Mouse (Mus musculus) c-Kit-positive CD71-negative TER-119-negative erythroid progenitor cells, embryonic 14.5 days (primary cell): ENCODE results near the gene Gng10.
A peak's percentile ranks its signal among the peaks of the same experiment; 100 is the strongest.

ENCODE experiments used
- DNase-seq: peaks from one replicate; pipeline ENCODE4 v3.0.0-alpha.2; 2013; ENCODE audit warnings: low read depth

The Gng10 gene

DNA sequence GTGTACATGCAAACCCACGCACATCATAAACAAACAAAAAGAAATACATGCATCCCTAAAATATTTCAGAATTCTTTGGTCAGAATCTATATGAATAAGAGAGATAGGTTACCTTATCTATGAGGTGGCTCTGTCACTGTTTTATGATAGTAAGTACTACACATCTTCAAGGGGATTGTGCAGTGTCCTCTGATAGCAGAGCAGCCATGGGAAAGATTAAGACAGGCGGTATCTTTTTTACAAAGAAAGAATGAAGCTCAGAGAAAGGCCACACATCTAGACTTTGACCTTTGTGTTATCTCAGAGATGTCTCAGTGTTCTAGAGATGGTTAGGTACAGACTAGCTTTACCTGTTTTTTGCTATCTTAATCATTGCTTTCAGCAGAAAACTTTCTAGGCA is 18.0 kb upstream of the Gng10 start:
- no peak for DNase-seq

DNA sequence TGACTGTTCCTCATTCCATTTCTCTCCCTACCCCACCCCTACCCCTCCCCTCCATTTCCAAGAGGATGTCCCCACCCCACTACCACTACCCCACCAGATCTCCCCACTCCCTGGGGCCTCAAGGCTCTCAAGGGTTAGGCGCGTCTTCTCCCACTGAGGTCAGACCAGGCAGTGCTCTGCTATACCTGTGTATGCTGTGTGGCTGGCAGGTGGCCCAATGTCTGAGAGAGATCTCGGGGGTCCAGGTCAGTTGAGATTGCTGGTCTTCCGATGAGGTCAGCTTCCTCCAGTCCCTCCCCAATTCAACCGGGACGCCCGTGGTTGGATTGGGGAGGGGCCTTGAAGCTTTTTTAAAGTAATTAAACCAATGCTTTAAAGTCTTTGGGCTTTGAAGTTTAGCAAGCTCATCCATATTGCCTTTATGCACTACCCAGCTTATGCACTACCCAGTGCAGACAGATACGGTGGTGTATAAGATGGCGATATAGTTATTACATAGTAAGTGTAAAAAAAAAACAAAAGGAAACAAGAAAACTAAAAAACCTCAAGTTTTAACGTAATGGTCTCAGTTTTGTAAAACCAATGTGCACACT is 467 bp upstream of the Gng10 start:
- no peak for DNase-seq

DNA sequence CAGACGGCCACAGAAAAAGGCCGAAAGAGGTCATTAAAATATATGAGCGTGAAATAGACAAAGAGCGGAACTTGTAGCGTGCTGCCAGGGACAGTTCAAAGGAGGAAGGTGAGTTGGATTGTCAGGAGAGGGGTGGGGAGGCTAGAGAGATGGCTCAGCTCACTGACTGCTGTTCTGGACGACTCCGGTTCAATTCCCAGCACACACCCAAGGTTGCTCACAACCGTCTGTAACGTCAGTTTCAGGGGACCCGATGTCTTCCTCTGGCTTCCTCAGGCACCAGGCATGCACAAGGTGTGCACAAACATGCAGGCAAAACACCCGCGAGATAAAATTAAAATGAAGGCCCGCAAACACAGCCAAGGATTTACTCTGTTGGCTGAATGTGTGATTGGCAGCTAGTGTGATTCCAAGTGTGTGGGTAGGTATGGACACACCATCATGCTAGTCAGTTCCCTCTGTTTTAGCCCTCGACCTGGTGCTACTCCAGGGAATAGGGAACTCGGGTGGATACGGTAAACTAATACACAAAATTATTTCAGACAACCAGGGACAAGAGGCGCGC is 980 bp downstream of the Gng10 start:
- DNase-seq, result no peak

DNA sequence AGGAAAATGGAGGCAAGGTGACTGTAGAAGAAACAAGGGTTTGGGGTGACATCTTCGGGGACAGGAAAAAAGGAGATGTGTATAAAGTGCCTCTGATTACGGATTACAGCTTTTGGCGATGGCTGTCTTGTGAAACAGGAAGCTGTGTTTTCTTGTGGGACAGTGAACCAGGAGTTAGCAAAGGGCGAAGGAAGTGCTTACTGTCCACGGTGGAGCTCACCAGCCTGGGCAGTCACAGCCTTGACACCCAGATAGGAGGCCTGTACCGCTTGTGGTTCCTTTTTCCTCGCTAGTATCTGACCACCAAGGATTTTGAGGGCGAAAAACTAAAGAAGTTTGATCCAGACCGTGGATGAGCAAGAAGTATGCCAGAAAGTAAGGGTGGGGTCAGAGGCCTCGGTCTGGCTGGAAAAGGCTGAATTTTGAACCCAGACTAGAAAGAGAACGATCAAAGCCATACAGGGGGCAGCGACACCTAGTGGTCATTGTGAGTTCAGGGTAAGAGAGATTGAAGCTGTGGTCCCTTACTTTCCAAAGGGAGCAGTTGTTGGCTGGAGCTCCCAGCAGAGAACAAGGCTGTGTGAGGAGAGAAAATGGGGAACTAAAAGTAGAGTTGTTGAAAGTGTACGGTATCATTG is 1.7 kb downstream of the Gng10 start:
- peak; percentile 88 for DNase-seq

DNA sequence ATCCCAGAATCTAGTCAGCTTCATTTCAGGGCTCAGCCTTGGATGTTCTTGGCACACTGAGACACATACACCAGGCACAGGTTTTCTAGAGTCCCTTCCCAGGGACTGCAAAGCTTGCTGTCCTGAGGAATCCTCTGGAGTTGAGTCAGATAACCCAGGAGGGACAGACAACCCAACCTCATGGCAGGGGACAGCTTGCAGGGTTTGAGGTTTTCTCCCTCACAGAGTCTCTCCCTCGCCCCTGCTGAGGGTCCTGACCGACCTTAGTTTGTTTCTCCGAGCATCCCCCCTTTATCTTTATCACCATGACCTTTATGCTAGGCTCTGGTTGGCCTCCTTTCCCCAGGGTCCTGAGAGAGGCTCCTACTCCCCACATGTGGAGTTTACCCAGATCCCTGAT is 2.6 kb downstream of the Gng10 start:
- DNase-seq, result no peak

DNA sequence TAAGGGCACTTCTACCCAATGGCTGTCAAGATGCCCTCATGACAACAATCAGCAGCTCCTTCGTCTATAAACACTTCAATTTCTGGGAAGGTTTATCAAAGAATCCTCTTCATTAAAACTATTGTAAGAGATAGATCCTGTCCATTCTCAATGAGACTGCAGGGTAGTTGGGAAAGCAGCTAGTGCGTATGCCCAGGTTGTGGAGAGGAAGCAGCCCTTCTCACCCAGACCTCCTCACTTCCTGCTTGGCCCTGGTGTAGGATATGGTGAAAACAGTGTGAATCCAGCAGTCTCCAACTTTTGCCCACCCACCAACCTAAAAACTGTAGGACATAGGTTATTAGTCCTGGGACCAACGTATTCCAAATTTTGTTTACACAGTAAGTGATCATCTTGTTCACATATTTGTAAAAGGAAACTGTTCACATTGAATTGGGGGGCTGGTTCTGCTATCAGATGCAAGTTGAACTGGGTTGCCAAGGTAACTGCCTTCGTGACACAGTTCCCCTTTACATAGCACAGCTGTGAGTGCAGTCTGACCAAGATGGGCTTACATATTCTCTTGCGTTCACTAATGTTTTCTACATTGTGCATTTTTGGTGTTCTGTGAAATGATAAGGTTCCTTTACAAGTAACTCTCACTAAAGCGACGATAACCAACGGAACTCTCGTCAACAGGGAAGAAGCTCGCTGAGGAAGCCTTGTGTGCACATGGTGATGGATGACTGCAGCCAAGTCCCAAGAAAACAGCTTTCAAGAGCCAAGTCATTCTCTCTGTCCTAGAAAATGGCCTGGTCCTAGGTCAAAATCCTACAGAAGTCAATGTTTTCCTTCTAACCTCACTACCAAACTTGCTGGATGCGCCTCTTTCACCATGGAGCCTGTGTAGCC is 5.8 kb downstream of the Gng10 start:
- no peak for DNase-seq

DNA sequence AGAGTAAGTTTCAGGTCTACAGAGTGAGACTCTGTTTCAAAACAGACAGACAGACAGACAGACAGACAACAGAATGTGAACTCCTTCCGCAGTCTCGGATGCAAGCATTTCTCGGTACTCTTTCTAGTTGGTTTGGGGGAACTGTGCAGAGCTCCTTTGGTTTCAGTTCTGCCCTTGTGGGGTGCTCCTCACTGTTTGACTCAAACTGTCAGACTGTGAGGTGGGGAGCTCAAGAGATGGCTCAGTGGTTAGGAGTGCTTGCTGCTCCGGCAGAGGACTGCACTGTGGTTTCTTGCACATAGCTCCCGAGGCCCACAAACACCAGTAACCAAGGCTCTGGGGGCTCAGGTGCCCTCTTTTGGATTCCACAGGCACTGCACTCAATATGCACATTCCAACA is 8.2 kb downstream of the Gng10 start:
- no peak for DNase-seq

DNA sequence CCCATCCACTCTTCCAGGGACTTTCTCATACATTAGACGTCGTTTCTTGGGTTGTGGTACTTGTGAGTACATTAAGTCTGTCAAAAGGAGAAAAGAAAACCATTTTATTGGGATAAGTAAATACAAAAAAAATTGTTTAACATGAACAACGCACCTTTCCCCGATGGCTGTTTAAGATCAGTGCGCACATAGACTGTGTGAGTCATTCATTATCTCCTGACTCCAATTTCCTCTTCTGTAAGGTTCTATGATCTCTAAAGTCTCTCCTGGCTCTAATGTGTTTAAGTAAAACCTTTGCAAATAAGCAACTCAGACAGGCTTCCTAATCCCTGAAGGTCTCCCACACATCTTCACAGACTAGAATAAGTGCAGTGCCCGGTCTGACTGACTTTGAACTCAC is 9.0 kb downstream of the Gng10 start:
- no peak for DNase-seq

DNA sequence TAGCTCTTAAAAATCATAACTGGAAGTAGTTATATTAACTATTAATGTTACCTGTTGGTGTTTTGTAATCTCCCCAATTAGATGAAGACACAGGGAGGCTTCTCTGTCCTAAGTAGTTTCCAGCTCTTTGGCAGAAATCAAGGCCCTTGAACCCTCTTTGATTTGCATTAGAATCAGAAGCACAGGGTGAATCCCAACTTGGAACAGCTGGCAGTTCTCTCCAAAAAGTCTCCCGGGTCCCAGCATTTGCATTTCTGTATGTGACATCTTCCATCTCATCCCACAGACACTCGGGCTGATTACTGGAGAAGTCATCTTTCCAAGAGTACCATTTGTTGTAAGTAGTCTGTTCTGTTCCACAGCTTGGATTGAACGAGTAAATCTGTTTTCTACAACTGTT is 12.3 kb downstream of the Gng10 start:
- no peak for DNase-seq

DNA sequence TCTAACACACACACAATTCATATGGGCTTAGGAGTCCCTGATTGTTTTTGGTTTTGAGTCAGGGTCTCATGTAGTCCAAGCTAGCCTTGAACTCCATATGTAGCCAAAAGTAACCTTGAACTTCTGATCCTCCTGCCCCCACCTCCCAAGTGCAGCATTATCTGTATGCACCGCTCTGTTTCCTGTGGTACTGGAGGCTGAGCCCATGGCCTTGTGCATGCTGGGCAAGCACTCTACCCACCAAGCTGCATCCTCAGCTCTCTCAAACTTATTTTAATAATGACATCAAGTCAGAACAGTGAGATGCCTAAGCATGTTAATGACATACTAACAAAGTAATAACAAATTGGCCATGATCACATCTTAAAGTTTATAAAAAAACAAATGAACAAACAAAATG is 16.2 kb downstream of the Gng10 start:
- no peak for DNase-seq

DNA sequence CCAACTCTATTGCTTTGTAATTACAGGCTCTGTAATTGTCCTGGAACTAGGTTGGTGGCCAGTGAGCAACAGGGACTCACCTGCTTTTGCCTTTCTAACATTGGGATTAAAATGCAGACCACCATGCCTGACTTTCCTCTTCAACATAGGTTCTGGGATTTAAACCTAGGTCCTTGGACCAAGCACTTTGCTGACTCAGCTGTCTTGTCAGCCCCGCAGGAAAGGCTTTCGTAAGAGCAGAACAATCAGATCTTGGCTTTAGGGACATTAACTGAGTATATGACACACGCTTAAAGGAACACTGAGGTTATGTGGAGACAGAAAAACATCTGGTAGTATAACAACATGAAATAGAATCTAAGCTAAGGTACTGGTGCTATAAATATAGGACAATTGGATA is 23.0 kb downstream of the Gng10 start:
- DNase-seq, result no peak

DNA sequence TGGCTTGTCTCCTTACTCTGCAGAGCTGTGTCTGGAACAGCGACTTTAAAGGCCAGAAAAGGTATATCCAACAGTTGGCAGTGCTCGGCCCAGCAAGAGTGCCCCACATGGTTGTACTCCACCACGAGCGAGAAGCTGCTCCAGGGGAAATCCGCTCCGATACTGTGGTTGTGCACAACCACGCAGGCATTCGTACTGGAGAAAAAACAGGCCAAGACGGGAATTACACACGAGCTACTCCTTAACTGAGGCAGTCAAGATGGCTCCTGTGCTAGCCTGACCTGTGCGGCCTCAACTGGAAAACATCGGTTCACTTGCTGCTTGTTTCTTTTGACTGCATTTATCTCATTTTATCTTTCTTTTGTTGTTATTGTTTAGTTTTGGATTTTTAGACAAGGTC is 27.6 kb downstream of the Gng10 start:
- no peak for DNase-seq

DNA sequence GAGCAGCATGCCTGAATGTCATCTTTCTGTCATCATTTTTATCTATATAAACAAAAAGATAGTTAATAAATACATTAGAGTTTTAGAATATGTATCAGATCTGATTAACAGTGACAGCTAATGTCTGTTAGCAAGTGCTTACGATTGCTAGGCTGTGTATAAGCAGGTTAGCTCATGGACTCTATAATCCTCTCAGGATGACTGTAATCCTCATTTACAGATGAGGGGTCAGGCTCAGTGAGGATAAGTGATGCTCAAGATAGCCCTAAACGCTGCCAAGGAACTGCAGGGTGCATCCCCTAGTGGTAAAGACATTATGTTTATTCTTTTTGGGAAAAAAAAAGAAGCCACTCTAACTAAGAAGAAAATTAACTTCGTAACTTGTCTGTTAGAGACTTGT is 34.4 kb downstream of the Gng10 start:
- no peak for DNase-seq

DNA sequence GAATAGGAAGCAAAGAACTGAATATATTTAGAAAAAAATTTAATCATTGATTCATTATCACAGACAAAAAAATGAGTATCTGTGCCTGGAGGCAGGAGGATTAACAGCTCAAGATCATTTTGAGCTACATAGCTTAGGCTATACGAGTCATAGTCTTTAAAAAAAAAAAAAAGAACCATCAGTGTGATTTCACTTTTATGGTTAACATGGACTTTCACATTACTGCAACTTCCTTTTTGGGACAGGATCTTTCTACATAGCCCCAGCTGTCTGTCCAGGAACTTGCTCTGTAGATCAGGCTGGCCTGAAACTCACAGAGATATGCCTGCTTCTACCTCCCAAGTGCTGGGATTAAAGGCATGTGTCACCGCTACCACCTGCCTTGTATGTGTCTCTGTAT is 48.5 kb downstream of the Gng10 start:
- DNase-seq, result no peak

DNA sequence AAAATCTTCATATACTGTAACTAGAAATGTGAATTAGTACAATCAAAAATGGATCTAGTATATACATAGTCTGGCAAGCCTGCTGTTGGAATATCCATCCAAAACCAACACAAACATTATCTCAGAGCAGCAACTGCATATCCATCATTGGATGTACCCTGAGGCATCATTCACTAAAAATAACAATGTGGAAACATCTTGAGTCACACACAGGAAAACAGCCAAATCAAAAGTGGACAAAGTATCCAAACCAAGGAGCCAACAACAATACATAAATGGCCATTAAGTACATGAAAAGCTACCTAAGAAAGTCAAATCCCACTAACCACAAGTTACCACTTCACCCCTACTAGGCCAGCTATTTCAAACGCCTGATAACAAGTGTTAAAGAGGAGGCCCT is 54.5 kb downstream of the Gng10 start:
- DNase-seq, result no peak
